Mouse (Mus musculus) midbrain, embryonic 10.5 days (tissue): ENCODE results near the gene Pinlyp. TPM values are rescaled to one million over a fixed set of nuclear protein-coding genes. Genes with fewer than 3 reads are reported as not detected.
A peak's percentile ranks its signal among the peaks of the same experiment; 100 is the strongest.
"Not testable (repeated sequence)": the region's sequence is repeated elsewhere in the genome, so short reads cannot be mapped to it uniquely, and the experiment has no call there.

Experiments used
- DNase-seq: peaks from one replicate; pipeline ENCODE4 v3.0.0-alpha.2; 2017; ENCODE audit warnings: low spot score
- H3K27ac ChIP-seq: fragments of 300-500 bp; sonication (generic); replicated peaks from 2 replicates; pipeline ENCODE4 v1.5.1; 2016; ENCODE audit warnings: mild to moderate bottlenecking
- H3K27me3 ChIP-seq: fragments of 300-500 bp; sonication (generic); 2 replicates; pipeline ENCODE4 v1.6.1; 2016; ENCODE audit warnings: low read depth, mild to moderate bottlenecking; ENCODE audit not compliant: poor library complexity, severe bottlenecking
- H3K36me3 ChIP-seq: fragments of 300-500 bp; sonication (generic); 2 replicates; pipeline ENCODE4 v1.6.1; 2016; ENCODE audit warnings: mild to moderate bottlenecking, moderate library complexity
- H3K4me1 ChIP-seq: fragments of 300-500 bp; sonication (generic); 2 replicates; pipeline ENCODE4 v1.6.1; 2016
- H3K4me3 ChIP-seq: fragments of 300-500 bp; sonication (generic); 2 replicates; pipeline ENCODE4 v1.5.1; 2016; ENCODE audit warnings: mild to moderate bottlenecking, moderate library complexity
- H3K9me3 ChIP-seq: fragments of 300-500 bp; sonication (generic); replicated peaks from 2 replicates; pipeline ENCODE4 v1.6.1; 2016; ENCODE audit warnings: mild to moderate bottlenecking
- WGBS: fragments of 180-500 bp; shearing (Covaris S2); methylation state at CpG from one replicate; pipeline ENCODE4 v1.1.7; 2016; 5-methylcytosine and 5-hydroxymethylcytosine counted together
- polyA plus RNA-seq: library from polyadenylated mRNA; unstranded; fragments of >200 nt; fragmentation: Nextera tagmentation; extraction: Ambion mirVana; gene quantifications from 2 replicates; pipeline ENCODE4 v1.2.1, GENCODE M21; 2016

Gene Pinlyp
- polyA plus RNA-seq, 1 experiment from 2014 or later: 0.14 TPM

- Histone ChIP-seq H3K36me3 (peaks cover 23% of the 10 kb centered on the region), H3K4me1 (peaks cover 43% of the 10 kb centered on the region), H3K4me3 (peak within 1 kb of the TSS; percentile 77), H3K27me3 (peaks cover 35% of the 10 kb centered on the region), H3K9me3 (no peaks in the 10 kb centered on the region), H3K27ac (peak within 1 kb of the TSS; percentile 87)
- DNase-seq: peak; percentile 97
- 1% methylated on average over 44 of the region's 44 CpGs for WGBS
Observed at GRCm38 (mm10) chr7:24530062-24530931, 15.6 kb downstream of the Pinlyp start, which contains the start of gene Irgq. Gene Irgq (plus strand): TSS chr7:24530689.

- H3K27me3 ChIP-seq: peaks cover 28% of the 10 kb centered on the region
- H3K27ac ChIP-seq: peak overlapping the region; percentile 87
- WGBS: 67% methylated on average over 11 of the region's 11 CpGs
- peaks cover 16% of the 10 kb centered on the region for H3K36me3 ChIP-seq
- H3K4me3 ChIP-seq: peak overlapping the region; percentile 77
- H3K4me1 ChIP-seq: peaks cover 43% of the 10 kb centered on the region
- no peaks in the 10 kb centered on the region for H3K9me3 ChIP-seq
- no peak for DNase-seq
Observed at GRCm38 (mm10) chr7:24529580-24529979, 16.3 kb downstream of the Pinlyp start.

- H3K36me3 ChIP-seq: peaks cover 9% of the 10 kb centered on the region
- DNase-seq: no peak
- 90% methylated on average over 11 of the region's 11 CpGs for WGBS
Observed at GRCm38 (mm10) chr7:24528861-24529260, 17.1 kb downstream of the Pinlyp start.

DNA sequence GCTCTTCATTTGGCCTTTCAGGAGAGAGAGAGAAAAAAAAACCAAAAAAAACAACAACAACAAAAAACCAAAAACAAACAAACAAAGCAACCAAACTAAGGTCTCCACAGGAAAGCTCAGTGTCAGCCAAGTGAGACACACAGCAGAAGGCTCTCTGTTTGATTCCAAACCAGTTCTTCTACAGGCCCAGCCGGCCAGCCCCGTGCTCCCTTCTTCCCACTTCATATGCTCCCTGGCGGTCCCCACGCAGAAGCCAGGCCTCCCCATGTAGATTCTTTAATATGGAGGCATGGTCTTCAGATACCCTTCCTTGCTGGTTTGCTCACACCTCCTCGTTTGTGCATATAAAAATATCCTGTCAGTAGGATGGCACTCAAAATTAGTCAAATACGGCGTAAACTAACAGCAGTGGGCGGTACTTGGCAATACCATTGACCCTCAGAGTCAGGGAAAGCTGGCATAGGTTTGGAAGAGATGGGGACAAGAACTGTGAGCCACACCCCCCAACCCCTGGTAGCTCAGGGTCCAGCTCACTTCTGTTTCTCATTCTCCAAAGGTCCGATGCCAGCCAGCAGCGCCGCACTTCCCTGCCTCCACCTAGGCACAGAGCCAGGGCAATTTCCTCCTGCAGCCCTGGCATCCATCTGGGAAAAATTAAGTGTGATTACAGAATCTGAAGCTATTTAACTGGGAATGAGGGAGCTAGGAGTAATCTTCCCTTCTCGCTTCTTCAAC lies 20.1 kb downstream of the Pinlyp start:
- Histone ChIP-seq H3K9me3 (no peaks in the 10 kb centered on the region), H3K4me3 (no peak overlapping the region), H3K27me3 (no peaks in the 10 kb centered on the region), H3K36me3 (no peaks in the 10 kb centered on the region), H3K27ac (no peak overlapping the region), H3K4me1 (peaks cover 11% of the 10 kb centered on the region)
- 91% methylated on average over 12 of the region's 12 CpGs for WGBS
- no peak for DNase-seq

More at GRCm38 (mm10) chr7:24528861-24529260, 17.1 kb downstream of the Pinlyp start:
- Histone ChIP-seq H3K4me1 (peaks cover 38% of the 10 kb centered on the region), H3K27me3 (peaks cover 21% of the 10 kb centered on the region), H3K4me3 (peak overlapping the region; percentile 77; the same call in 1 of the 2 replicates), H3K27ac (no peak overlapping the region), H3K9me3 (no peaks in the 10 kb centered on the region)

DNA sequence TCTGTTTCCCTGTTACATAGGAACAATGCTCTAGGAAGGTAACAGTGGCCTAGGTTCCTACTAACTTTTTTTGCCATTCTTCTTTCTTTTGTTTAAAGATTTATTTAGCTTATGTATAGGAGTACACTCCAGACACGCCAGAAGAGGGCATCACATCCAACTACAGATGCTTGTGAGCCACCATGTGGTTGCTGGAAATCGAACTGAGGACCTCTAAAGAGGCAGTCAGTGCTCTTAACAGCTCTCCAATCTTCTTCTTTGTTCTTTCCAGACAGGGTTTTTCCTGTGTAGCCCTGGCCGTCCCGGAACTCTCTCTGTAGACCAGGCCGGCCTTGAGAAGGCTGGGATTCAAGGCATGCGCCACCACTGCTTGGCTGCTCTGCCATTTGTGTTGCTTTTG lies 20.9 kb downstream of the Pinlyp start:
- 85% methylated on average over 6 of the region's 6 CpGs for WGBS
- no peaks in the 10 kb centered on the region for H3K36me3 ChIP-seq
- peaks cover 8% of the 10 kb centered on the region for H3K4me1 ChIP-seq
- H3K27me3 ChIP-seq: no peaks in the 10 kb centered on the region
- H3K4me3 ChIP-seq: no peak overlapping the region
- no peak overlapping the region for H3K27ac ChIP-seq
- DNase-seq: no peak
- no peaks in the 10 kb centered on the region for H3K9me3 ChIP-seq

DNA sequence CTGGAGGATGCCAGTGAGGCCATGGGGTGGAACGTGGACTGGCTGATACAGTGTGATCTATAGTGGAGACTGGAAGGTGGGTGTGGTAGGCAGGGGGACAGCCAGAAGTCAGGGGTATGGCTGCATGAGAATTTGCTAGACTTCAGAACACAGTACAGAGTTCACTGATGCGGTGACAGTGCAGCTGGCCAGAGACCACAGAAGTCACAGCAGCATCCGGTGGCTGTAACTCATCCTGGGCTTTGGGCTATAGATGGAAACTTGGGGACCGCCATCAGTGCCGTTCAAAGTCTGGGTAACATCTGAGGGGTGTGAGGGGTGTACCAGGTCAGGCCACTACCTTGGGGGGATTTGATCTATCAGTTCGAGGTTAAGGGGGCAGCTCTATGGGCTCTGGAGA lies 22.2 kb downstream of the Pinlyp start:
- DNase-seq: no peak
- no peak overlapping the region for H3K4me3 ChIP-seq
- H3K9me3 ChIP-seq: no peaks in the 10 kb centered on the region
- 89% methylated on average over 6 of the region's 6 CpGs for WGBS
- H3K27ac ChIP-seq: no peak overlapping the region
- peaks cover 2% of the 10 kb centered on the region for H3K36me3 ChIP-seq
- peaks cover 6% of the 10 kb centered on the region; the same call in 1 of the 2 replicates for H3K4me1 ChIP-seq
- no peaks in the 10 kb centered on the region for H3K27me3 ChIP-seq

DNA sequence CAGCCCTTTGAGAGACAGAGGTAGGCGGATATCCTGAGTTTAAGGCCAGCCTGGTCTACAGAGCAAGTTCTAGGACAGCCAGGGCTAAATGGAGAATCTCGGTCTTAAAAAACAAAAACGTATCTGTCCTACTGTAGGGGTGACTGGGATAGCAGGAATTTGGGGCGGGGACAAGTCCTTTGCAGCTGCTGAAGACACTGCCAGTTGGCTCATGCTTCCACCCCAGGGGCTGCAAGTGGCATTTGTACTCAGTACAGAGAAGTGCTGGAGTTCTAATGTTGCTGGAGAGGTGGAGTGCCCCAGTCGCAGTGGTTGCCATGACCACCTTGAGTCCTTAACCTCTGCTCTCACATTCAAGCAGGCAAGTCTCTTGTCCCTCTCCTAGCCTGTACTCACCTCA lies 23.1 kb downstream of the Pinlyp start:
- Histone ChIP-seq H3K4me1 (peaks cover 6% of the 10 kb centered on the region; the same call in 1 of the 2 replicates), H3K36me3 (peaks cover 11% of the 10 kb centered on the region), H3K27ac (no peak overlapping the region), H3K4me3 (no peak overlapping the region), H3K27me3 (no peaks in the 10 kb centered on the region), H3K9me3 (no peaks in the 10 kb centered on the region)
- DNase-seq: no peak
- 68% methylated on average over 5 of the region's 5 CpGs for WGBS

DNA sequence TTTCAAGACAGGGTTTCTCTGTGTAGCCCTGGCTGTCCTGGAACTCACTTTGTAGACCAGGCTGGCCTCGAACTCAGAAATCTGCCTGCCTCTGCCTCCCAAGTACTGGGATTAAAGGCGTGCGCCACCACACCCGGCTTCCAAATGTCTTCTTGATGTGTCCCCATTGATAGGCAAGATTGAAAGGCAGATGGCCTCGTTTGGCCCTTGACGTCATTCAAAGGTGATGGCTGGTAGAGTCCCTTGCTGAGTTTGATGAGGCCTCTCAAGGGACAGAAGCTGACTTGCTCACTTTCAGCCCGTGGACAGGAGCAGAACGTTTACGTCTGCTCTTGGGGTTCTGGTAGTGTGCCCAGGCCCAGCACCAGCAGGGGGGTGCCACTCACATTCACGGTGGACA lies 25.9 kb downstream of the Pinlyp start:
- H3K27ac ChIP-seq, H3K4me3 ChIP-seq, H3K4me1 ChIP-seq, H3K27me3 ChIP-seq, H3K9me3 ChIP-seq, DNase-seq: not testable (repeated sequence)
- WGBS: 92% methylated on average over 10 of the region's 10 CpGs
- H3K36me3 ChIP-seq: peaks cover 37% of the 10 kb centered on the region

DNA sequence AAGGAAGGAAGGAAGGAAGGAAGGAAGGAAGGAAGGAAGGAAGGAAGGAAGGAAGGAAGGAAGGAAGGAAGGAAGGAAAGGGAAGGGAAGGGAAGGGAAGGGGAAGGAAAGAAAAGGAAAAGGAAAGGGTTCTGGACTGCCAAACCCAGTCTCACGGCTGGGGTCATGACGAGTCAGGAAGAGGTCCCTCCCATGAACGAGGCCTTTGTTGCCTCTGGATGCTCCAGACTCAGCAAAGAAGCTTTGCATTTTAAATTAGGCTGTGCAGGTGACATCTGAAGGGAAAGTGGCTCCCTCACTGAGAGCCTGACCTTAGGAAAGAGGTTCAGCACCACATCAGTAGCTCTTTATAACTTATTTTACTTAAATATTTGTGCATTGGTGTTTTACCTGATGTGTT lies 26.8 kb downstream of the Pinlyp start:
- H3K9me3 ChIP-seq: no peaks in the 10 kb centered on the region
- no peak overlapping the region for H3K27ac ChIP-seq
- peaks cover 6% of the 10 kb centered on the region; the same call in 1 of the 2 replicates for H3K4me1 ChIP-seq
- DNase-seq: no peak
- peaks cover 46% of the 10 kb centered on the region for H3K36me3 ChIP-seq
- 22% methylated on average over 3 of the region's 3 CpGs for WGBS
- no peak overlapping the region for H3K4me3 ChIP-seq
- no peaks in the 10 kb centered on the region for H3K27me3 ChIP-seq

DNA sequence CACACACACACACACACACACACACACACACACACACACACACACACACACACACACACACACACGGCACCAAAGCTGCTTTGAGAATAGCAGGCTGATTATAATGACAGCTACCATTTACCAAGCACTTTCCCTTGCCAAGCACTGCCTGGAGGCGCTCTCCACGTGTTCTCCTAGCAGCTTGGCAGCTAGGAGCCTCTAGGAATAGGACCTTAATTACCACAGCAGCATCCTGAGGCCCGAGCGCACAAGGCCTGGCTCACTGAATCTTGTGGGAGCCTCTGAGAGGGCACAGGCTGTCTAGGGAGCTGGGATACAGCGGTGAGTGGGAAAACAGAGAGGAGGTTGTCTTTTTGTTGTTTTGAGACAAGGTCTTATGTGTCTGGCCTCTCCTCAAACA lies 28.3 kb downstream of the Pinlyp start:
- 56% methylated on average over 6 of the region's 6 CpGs for WGBS
- no peak for DNase-seq
- Histone ChIP-seq H3K4me1 (peaks cover 6% of the 10 kb centered on the region; the same call in 1 of the 2 replicates), H3K27me3 (no peaks in the 10 kb centered on the region), H3K9me3 (no peaks in the 10 kb centered on the region), H3K36me3 (peaks cover 61% of the 10 kb centered on the region), H3K4me3 (no peak overlapping the region), H3K27ac (no peak overlapping the region)

GRCm38 (mm10) chr7:24517077-24517476 lies 28.8 kb downstream of the Pinlyp start:
- H3K36me3 ChIP-seq: peaks cover 67% of the 10 kb centered on the region
- peaks cover 6% of the 10 kb centered on the region; the same call in 1 of the 2 replicates for H3K4me1 ChIP-seq
- no peaks in the 10 kb centered on the region for H3K27me3 ChIP-seq
- H3K9me3 ChIP-seq: no peaks in the 10 kb centered on the region
- no peak overlapping the region for H3K4me3 ChIP-seq
- DNase-seq: no peak
- H3K27ac ChIP-seq: no peak overlapping the region
- 38% methylated on average over 5 of the region's 5 CpGs for WGBS

GRCm38 (mm10) chr7:24516319-24516718 lies 29.6 kb downstream of the Pinlyp start:
- not testable (repeated sequence) for DNase-seq, H3K27ac ChIP-seq, H3K4me1 ChIP-seq, H3K9me3 ChIP-seq, H3K4me3 ChIP-seq, H3K27me3 ChIP-seq
- peaks cover 75% of the 10 kb centered on the region for H3K36me3 ChIP-seq
- WGBS: 62% methylated on average over 8 of the region's 8 CpGs

DNA sequence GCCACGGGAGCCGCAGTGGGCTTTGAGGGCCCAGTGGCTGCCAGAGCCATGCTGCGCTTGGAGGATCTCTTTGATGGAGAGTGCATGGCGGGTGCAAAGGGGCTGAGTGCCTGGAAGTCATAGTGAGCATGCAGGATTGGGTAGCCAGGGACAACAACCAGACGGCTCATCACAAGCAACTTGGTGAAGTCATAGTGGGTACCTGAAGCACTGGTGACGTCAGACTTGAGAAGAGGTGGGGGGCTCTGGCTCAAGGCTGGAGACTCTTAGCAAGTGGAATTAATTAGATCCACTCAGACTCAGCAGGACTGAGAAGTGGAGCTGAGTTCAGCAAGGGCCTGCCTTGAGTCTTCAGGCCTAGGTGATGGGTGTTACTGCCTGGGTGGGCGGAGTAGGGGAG lies 33.6 kb downstream of the Pinlyp start, which contains the start of gene AC161166.1:
TSS of gene AC161166.1 (minus strand) at position 101 of the 400 bp plus-strand sequence.
- Histone ChIP-seq H3K27ac (no peak within 1 kb of the TSS), H3K4me1 (peaks cover 16% of the 10 kb centered on the region), H3K4me3 (no peak within 1 kb of the TSS), H3K27me3 (no peaks in the 10 kb centered on the region), H3K9me3 (no peaks in the 10 kb centered on the region), H3K36me3 (peaks cover 73% of the 10 kb centered on the region)
- no peak for DNase-seq
- 92% methylated on average over 7 of the region's 7 CpGs for WGBS
